Mouse (Mus musculus) ES-E14 (cell line): ENCODE results near the gene Hyal1. TPM values are rescaled to one million over a fixed set of nuclear protein-coding genes. Genes with fewer than 3 reads are reported as not detected.

Source experiments
- DNase-seq: peaks from one replicate; pipeline ENCODE4 v3.0.0-alpha.2; 2013; ENCODE audit warnings: low read depth, low spot score
- H3K27ac ChIP-seq: 2 replicates; pipeline ENCODE4 v1.5.1; 2012; ENCODE audit warnings: low read depth, mild to moderate bottlenecking, low read length, moderate library complexity, mixed read lengths; ENCODE audit not compliant: poor library complexity, insufficient read depth, severe bottlenecking
- H3K36me3 ChIP-seq: 2 replicates; pipeline ENCODE4 v1.6.1; 2012; ENCODE audit warnings: mild to moderate bottlenecking, low read length, moderate library complexity, mixed read lengths; ENCODE audit not compliant: control insufficient read depth, poor library complexity, insufficient read depth, severe bottlenecking
- H3K4me1 ChIP-seq, 2 experiments: fragments of 150-350 bp in 1 of 2; sonication (generic) in 1 of 2; 2 replicates each; pipeline ENCODE4 v1.6.1; 2012; ENCODE audit warnings: low read length in 2 of 2, mild to moderate bottlenecking in 1 of 2, mixed read lengths in 1 of 2; ENCODE audit not compliant: control insufficient read depth in 2 of 2, insufficient read depth in 2 of 2, poor library complexity in 1 of 2
- H3K4me3 ChIP-seq, 2 experiments: fragments of 150-350 bp in 1 of 2; sonication (generic) in 1 of 2; 2 replicates each; pipeline ENCODE4 v1.5.1; 2012; ENCODE audit warnings: low read length in 2 of 2, low read depth in 1 of 2, mild to moderate bottlenecking in 1 of 2, mixed read lengths in 1 of 2; ENCODE audit not compliant: insufficient read depth in 1 of 2, poor library complexity in 1 of 2, severe bottlenecking in 1 of 2
- H3K9ac ChIP-seq: 2 replicates; pipeline ENCODE4 v1.6.1; 2012; ENCODE audit warnings: low read depth, mild to moderate bottlenecking, low read length, mixed read lengths; ENCODE audit not compliant: poor library complexity, insufficient read depth, severe bottlenecking
- H3K9me3 ChIP-seq: fragments of 150-350 bp; sonication (generic); 2 replicates; pipeline ENCODE4 v1.6.1; 2012; ENCODE audit warnings: low read depth, mild to moderate bottlenecking, low read length; ENCODE audit not compliant: control insufficient read depth, insufficient read depth
- CHD2 ChIP-seq: IDR thresholded peaks from 2 replicates; pipeline ENCODE4 v1.6.1; 2014; ENCODE audit warnings: mild to moderate bottlenecking, low read depth, low read length, inconsistent platforms
- HCFC1 ChIP-seq: IDR thresholded peaks from 2 replicates; pipeline ENCODE4 v1.6.1; 2012; ENCODE audit warnings: low read length, inconsistent platforms, borderline replicate concordance; ENCODE audit not compliant: insufficient read depth
- MAFK ChIP-seq: IDR thresholded peaks from 2 replicates; pipeline ENCODE4 v1.6.1; 2014; ENCODE audit warnings: mild to moderate bottlenecking, low read depth, low read length, inconsistent platforms; ENCODE audit not compliant: insufficient read depth
- ZC3H11A ChIP-seq: IDR thresholded peaks from 2 replicates; pipeline ENCODE4 v1.6.1; 2012; ENCODE audit warnings: low read depth, mild to moderate bottlenecking, inconsistent platforms, low read length, borderline replicate concordance
- ZNF384 ChIP-seq: IDR thresholded peaks from 2 replicates; pipeline ENCODE4 v1.6.1; 2012; ENCODE audit warnings: low read depth, low read length, inconsistent platforms
- in situ Hi-C, 2 experiments: fragments of 600-800 bp; cut with MboI; formaldehyde crosslinking; loops; one replicate each; pipeline ENCODE4 v1.15.1; 2025; ENCODE audit warnings: low sequenced_read_pairs in 2 of 2, inconsistent platforms in 1 of 2; ENCODE audit not compliant: unreplicated experiment in 2 of 2
- total RNA-seq: library from RNA; depleted of rRNA; stranded (reverse); fragments of 300-350 nt; gene quantifications from 2 replicates; pipeline ENCODE4 v1.2.3, GENCODE M21; 2012

Gene Hyal1
- total RNA-seq, 1 experiment: 11.8 TPM

DNA sequence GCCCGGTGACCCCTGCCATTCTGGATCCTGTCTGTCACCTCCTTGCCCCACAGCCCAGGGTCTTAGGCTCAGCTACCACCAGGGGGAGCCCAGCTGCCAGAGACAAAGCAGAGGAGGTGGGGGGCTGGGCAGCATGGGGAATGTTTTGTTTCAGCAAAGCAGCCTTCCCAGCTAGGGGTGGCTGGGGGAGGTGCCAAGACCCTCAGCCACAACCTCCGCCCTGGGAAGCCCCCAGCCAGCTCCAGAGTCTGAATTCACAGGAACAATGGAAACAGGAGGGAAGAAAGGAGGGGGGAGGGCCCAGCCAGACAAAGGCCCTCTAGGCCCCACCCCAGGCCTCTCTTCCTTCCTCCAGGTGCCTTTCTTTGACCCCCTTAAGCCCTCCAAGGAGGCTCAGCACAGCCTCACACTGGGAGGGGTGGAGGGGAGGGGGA, 50.1 kb downstream of the Hyal1 start:
- TF ChIP-seq ZNF384 (no peak), CHD2 (peak; percentile 34; the same call in 1 of the 2 replicates), HCFC1 (no peak), ZC3H11A (no peak), MAFK (no peak)
- H3K4me1 ChIP-seq: peaks cover 15 to 56% of the 10 kb centered on the region in 2 experiments; a peak in 3 of 4 replicates
- no peaks in the 10 kb centered on the region for H3K9me3 ChIP-seq
- peak overlapping the region; percentile 50; the same call in 1 of the 2 replicates for H3K27ac ChIP-seq
- DNase-seq: peak; percentile 98
- in situ Hi-C loops: no loop called here
- peak overlapping the region; percentile 8 to 45; a peak in 2 of 4 replicates for H3K4me3 ChIP-seq
- H3K36me3 ChIP-seq: peaks cover 6% of the 10 kb centered on the region; the same call in 1 of the 2 replicates
- H3K9ac ChIP-seq: peak overlapping the region; percentile 66; the same call in 1 of the 2 replicates

- Histone ChIP-seq H3K36me3 (peaks cover 5% of the 10 kb centered on the region; the same call in 1 of the 2 replicates), H3K4me3 (peak overlapping the region; percentile 9 to 19; a peak in 1 of 4 replicates), H3K9me3 (no peaks in the 10 kb centered on the region), H3K27ac (peak overlapping the region; percentile 50; the same call in 1 of the 2 replicates), H3K4me1 (peaks cover 15 to 63% of the 10 kb centered on the region in 2 experiments; a peak in 3 of 4 replicates), H3K9ac (peak overlapping the region; percentile 21; the same call in 1 of the 2 replicates)
- in situ Hi-C loops: no loop called here
- no peak for DNase-seq
- TF ChIP-seq HCFC1 (no peak), ZNF384 (no peak), MAFK (no peak), CHD2 (no peak), ZC3H11A (no peak)
Measured at GRCm38 (mm10) chr9:107627387-107628255, 50.9 kb downstream of the Hyal1 start.

- TF ChIP-seq ZC3H11A: no peak
- TF ChIP-seq CHD2: no peak
- no peak for TF ChIP-seq ZNF384
- TF ChIP-seq MAFK: no peak
- no peak for TF ChIP-seq HCFC1
- in situ Hi-C loops: no loop called here
- Histone ChIP-seq H3K4me3 (peak overlapping the region; percentile 21 to 31; a peak in 3 of 4 replicates), H3K27ac (peak overlapping the region; percentile 22; the same call in 1 of the 2 replicates), H3K9me3 (no peaks in the 10 kb centered on the region), H3K4me1 (peaks cover 17 to 64% of the 10 kb centered on the region in 2 experiments; a peak in 3 of 4 replicates), H3K9ac (no peak overlapping the region), H3K36me3 (peaks cover 5% of the 10 kb centered on the region; the same call in 1 of the 2 replicates)
- DNase-seq: no peak
Measured at GRCm38 (mm10) chr9:107628721-107629410, 52.1 kb downstream of the Hyal1 start.

GRCm38 (mm10) chr9:107629411-107629730, 52.6 kb downstream of the Hyal1 start:
- Histone ChIP-seq H3K9me3 (no peaks in the 10 kb centered on the region), H3K9ac (no peak overlapping the region), H3K27ac (peak overlapping the region; percentile 69; the same call in 1 of the 2 replicates), H3K4me3 (peak overlapping the region; percentile 21 to 31; a peak in 3 of 4 replicates), H3K4me1 (peaks cover 14 to 60% of the 10 kb centered on the region in 2 experiments; a peak in 3 of 4 replicates), H3K36me3 (peaks cover 5% of the 10 kb centered on the region; the same call in 1 of the 2 replicates)
- TF ChIP-seq ZC3H11A (no peak), HCFC1 (no peak), CHD2 (no peak), MAFK (no peak), ZNF384 (no peak)
- no peak for DNase-seq
- in situ Hi-C loops: no loop called here
